Mouse (Mus musculus): ENCODE results near the gene Pex11a.

GRCm38 (mm10) chr7:79758176-79758575 is 15.2 kb upstream of the Pex11a start:
- TF ChIP-seq ZNF384 (IDR thresholded peaks at IDR 0.05; ENCODE audit: low read depth, low read length) = no peak
- no peak for TF ChIP-seq HCFC1 (IDR thresholded peaks at IDR 0.05; ENCODE audit: borderline replicate concordance, insufficient read depth, low read length)
- no peak for TF ChIP-seq MAFK (IDR thresholded peaks at IDR 0.05; ENCODE audit: insufficient read depth, low read depth, low read length)
- no peak for TF ChIP-seq CHD2 (IDR thresholded peaks at IDR 0.05; ENCODE audit: low read depth, low read length)

Data from ES-E14 (cell line).